Mouse (Mus musculus) testis, adult 2 months (tissue): ENCODE results near the gene Rrp1b. TPM values are rescaled to one million over a fixed set of nuclear protein-coding genes. Genes with fewer than 3 reads are reported as not detected.
A peak's percentile ranks its signal among the peaks of the same experiment; 100 is the strongest.

Experiments
- H3K27ac ChIP-seq: fragments of 200-500 bp; 2 replicates; pipeline ENCODE4 v1.5.1; 2012; ENCODE audit warnings: low read depth, low read length; ENCODE audit not compliant: control insufficient read depth, insufficient read depth
- H3K27me3 ChIP-seq: fragments of 200-500 bp; 2 replicates; pipeline ENCODE4 v1.6.1; 2012; ENCODE audit warnings: mild to moderate bottlenecking, low read length, moderate library complexity; ENCODE audit not compliant: control insufficient read depth, insufficient read depth
- H3K36me3 ChIP-seq: fragments of 200-500 bp; 2 replicates; pipeline ENCODE4 v1.6.1; 2012; ENCODE audit warnings: mild to moderate bottlenecking, low read length; ENCODE audit not compliant: control insufficient read depth, insufficient read depth
- H3K4me1 ChIP-seq: fragments of 200-500 bp; 2 replicates; pipeline ENCODE4 v1.6.1; 2012; ENCODE audit warnings: low read length; ENCODE audit not compliant: control insufficient read depth, insufficient read depth
- H3K4me3 ChIP-seq: fragments of 200-500 bp; 2 replicates; pipeline ENCODE4 v1.5.1; 2012; ENCODE audit warnings: low read depth, mild to moderate bottlenecking, low read length, moderate library complexity, mixed read lengths; ENCODE audit not compliant: control insufficient read depth
- CTCF ChIP-seq: fragments of 200-500 bp; IDR thresholded peaks from 2 replicates; pipeline ENCODE4 v1.5.1; 2012; ENCODE audit warnings: low read depth, mild to moderate bottlenecking, inconsistent platforms, low read length, moderate library complexity; ENCODE audit not compliant: control insufficient read depth, insufficient read depth, insufficient replicate concordance
- POLR2A ChIP-seq: fragments of 200-500 bp; IDR thresholded peaks from 2 replicates; pipeline ENCODE4 v1.6.1; 2012; ENCODE audit warnings: low read depth, mild to moderate bottlenecking, inconsistent platforms, low read length, moderate library complexity; ENCODE audit not compliant: control insufficient read depth
- polyA plus RNA-seq: library from polyadenylated mRNA; depleted of rRNA; stranded (reverse); fragments of >200 nt; gene quantifications from 2 replicates; pipeline ENCODE4 v1.2.3, GENCODE M21; 2012; rRNA removed

Gene Rrp1b
- 6.7 and 7.2 TPM in 2 replicates for polyA plus RNA-seq

DNA sequence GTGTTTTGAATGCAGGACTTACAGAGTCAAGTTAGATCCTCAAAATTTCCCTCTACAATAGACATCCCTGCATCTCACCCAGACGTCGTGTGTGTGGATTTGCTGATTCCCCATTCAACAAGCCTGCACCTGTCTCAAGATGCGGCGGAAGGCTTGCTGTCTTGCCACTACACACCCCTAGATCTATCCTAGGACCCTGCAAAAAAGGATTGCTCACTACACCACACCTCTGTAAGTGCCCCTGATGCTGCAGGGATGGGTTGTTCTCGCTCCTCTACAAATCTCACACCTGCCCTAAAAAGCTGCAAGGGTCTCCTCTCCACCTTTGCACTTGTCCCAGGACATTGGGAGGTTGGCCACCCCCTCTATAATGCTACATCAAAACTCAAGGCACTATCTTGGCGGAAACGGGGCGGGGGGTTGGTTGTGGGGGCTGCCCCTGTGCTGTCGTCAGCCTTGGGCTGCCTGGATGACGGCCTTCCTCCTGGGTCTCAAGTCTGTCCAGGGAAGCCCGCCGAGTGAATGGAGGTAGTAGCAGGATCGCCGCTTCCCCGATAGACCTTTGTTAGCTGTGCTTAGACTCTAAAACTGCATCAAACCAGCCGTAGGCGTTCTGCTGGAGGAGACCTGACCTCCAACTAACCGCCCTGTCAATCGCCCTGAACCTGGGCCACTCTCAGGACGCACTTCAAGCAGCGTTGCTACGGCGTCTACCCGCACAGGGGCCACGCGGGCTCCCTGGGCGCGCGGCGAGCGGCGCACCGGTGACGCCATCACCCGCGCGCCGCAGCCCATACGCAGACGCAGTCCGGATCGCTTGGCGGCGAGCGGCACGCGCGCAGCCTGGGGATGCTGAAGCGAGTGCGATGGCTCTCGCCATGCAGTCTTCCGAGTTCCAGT, at the start of gene Rrp1b, which contains the start of gene Hsf2bp:
Gene Rrp1b (plus strand): TSS at position 492 of the 900 bp plus-strand sequence.
Gene Hsf2bp (minus strand): TSS at position 741 of the 900 bp plus-strand sequence.
- H3K27me3 ChIP-seq: no peaks in the 10 kb centered on the region
- H3K4me3 ChIP-seq: peak within 1 kb of the TSS; percentile 97
- peaks cover 17% of the 10 kb centered on the region for H3K4me1 ChIP-seq
- peak within 1 kb of the TSS; percentile 65 for H3K27ac ChIP-seq
- TF ChIP-seq CTCF (no peak), POLR2A (peak; percentile 95)
- H3K36me3 ChIP-seq: no peaks in the 10 kb centered on the region; the same call in 1 of the 2 replicates

DNA sequence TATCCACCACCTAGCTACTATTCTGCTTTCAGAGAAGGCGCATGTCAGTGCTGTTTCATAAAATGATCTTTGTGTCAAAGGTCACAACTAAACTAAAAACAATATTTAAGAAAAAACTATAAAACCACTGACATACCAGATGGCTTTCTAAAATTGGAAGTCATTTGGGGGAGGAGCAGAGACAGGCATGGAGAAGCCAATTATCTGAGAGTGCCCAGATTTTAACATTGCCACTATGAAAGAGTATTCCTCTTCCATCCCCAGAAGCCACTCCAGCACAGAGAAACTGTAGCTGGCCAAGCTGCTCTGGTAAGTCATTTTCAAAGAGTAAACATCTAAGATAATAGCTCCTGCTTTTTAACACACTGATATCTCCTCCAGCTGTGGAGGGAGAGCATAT, 49.0 kb upstream of the Rrp1b start:
- no peak for TF ChIP-seq POLR2A
- no peak for TF ChIP-seq CTCF
- H3K36me3 ChIP-seq: no peaks in the 10 kb centered on the region; the same call in 1 of the 2 replicates
- H3K4me3 ChIP-seq: no peak overlapping the region
- H3K27ac ChIP-seq: no peak overlapping the region
- no peaks in the 10 kb centered on the region for H3K27me3 ChIP-seq
- H3K4me1 ChIP-seq: no peaks in the 10 kb centered on the region; the same call in 1 of the 2 replicates

DNA sequence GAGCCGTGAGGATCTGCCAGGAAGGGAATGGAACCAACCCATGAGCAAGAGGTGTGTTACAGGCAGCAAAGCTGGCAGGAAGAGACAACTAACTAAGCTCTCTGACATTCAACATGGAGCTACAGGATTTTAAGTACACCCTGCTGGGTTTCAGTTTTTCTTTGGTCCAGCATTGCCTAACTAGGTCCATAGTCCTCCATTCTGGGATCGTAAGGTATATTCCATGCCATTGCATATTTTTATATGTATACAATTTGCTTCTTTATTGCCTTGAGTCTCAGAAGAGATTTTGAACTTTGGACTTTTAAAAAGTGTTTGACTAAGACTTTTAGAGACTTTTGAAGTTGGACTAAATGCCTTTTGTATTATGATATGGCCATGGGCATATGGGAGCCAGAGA, 46.9 kb upstream of the Rrp1b start:
- H3K27me3 ChIP-seq: no peaks in the 10 kb centered on the region
- no peaks in the 10 kb centered on the region for H3K36me3 ChIP-seq
- no peak overlapping the region for H3K27ac ChIP-seq
- no peaks in the 10 kb centered on the region for H3K4me1 ChIP-seq
- H3K4me3 ChIP-seq: no peak overlapping the region
- TF ChIP-seq POLR2A (no peak), CTCF (no peak)

DNA sequence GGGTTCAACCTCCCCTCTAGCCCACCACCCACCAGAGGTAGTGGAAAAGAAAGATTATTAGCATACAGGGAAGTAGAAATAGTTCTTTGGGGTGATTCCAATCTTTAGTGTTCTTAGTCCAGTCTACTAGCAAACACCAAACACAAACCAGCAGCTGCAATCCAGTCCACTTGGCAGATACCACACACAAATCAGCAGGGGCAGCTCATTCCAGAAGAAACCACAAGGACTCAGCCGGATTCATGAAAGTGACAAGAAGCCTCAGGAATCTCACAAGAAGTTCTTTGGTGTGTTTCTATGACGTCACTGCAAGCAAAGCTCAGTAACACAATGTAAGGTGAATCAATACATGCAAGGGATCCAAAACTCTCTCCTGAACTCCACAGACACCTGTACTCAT, 43.9 kb upstream of the Rrp1b start:
- Histone ChIP-seq H3K36me3 (no peaks in the 10 kb centered on the region), H3K27ac (no peak overlapping the region), H3K4me1 (no peaks in the 10 kb centered on the region), H3K4me3 (no peak overlapping the region), H3K27me3 (no peaks in the 10 kb centered on the region)
- TF ChIP-seq POLR2A: no peak
- no peak for TF ChIP-seq CTCF

DNA sequence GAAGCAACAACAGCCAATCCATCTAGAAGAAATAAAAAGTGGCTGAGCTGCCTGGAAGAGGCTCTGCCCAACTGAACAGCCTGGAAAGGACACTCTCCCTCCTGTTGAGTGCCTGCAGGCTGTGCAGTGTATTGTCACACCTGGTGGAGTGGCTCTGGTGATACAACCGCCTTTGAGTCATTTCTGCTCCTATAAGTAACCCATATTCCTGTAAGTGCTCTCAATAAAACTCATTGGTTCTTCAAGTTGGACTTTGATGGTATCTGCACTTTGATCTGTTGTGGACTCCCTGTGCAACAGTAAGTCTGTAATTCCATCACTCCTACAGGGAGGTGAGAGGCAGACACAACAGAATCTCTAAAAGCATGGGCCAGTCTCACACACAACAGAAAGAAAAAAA, 42.5 kb upstream of the Rrp1b start:
- Histone ChIP-seq H3K36me3 (no peaks in the 10 kb centered on the region), H3K27me3 (no peaks in the 10 kb centered on the region)

DNA sequence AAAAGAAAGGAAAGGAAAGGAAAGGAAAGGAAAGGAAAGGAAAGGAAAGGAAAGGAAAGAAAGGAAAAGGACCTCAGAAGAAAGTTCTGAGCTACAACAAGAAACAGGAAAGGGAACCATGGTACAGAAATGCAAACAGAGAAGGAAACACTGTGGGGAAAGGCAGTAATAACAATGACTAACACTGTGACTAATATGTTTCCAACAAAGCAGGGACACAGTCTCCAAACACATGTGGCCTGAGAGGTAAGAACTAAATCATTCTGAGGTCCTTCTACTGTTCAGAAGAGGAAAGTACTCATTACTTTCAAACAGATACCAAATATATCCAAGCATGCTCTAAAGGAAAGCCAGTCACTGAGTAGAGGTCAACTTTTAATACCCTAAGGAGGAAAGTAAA, 41.8 kb upstream of the Rrp1b start:
- Histone ChIP-seq H3K4me3 (no peak overlapping the region), H3K4me1 (no peaks in the 10 kb centered on the region), H3K36me3 (no peaks in the 10 kb centered on the region), H3K27ac (no peak overlapping the region), H3K27me3 (no peaks in the 10 kb centered on the region)
- TF ChIP-seq CTCF: no peak
- TF ChIP-seq POLR2A: no peak

More for the DNA sequence above, 42.5 kb upstream of the Rrp1b start:
- Histone ChIP-seq H3K4me3 (no peak overlapping the region), H3K4me1 (no peaks in the 10 kb centered on the region), H3K27ac (no peak overlapping the region)
- TF ChIP-seq POLR2A: no peak
- no peak for TF ChIP-seq CTCF

DNA sequence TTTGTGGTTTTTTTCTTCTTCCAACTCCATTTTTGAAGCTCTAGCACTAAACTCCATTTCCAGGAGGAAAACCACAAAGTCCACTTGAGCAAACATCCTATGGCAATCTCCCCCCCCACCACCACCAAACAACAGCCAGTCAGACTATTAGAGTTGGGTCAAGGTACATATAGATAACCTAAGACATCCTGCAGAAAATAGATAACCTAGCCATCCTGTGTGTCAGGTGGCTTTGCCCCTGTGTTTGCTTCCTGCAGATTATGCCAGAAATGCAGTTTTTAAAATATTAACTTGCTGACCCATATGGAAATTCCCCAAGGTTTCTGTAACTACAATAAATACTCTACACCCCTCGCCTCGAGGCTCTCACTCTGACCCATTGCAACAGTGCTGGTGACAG, 40.1 kb upstream of the Rrp1b start:
- TF ChIP-seq CTCF: no peak
- TF ChIP-seq POLR2A: no peak
- Histone ChIP-seq H3K4me1 (no peaks in the 10 kb centered on the region), H3K27me3 (no peaks in the 10 kb centered on the region)

More for the DNA sequence above, 40.1 kb upstream of the Rrp1b start:
- no peaks in the 10 kb centered on the region for H3K36me3 ChIP-seq
- no peak overlapping the region for H3K27ac ChIP-seq
- no peak overlapping the region for H3K4me3 ChIP-seq
